Mouse (Mus musculus) left cerebral cortex, postnatal 10 days (tissue): ENCODE results near the gene Lyve1. TPM values are rescaled to one million over a fixed set of nuclear protein-coding genes. Genes with fewer than 3 reads are reported as not detected.

Experiments used
- DNase-seq, 2 experiments: peaks; one replicate each; pipeline ENCODE4 v3.0.0; 2021 to 2022; ENCODE audit warnings: low spot score in 2 of 2, mixed read lengths in 1 of 2; ENCODE audit errors: extremely low spot score in 1 of 2
- intact Hi-C: fragments of 180-260 bp; cut with DNase I; formaldehyde crosslinking; loops from one replicate; pipeline ENCODE4 v1.15.1; 2025
- total RNA-seq, 2 experiments: library from RNA; stranded (reverse); gene quantifications; 2 replicates each; pipeline ENCODE4 v1.2.3; 2021

Lyve1 gene
- total RNA-seq, 2 experiments from 2014 or later = 1.2 to 2.7 TPM

- no peak for DNase-seq
- intact Hi-C loops = no loop called here
These were observed 7.4 kb downstream of the Lyve1 start for GRCm38 (mm10) chr7:110855604-110856003.

GRCm38 (mm10) chr7:110854927-110855546, 8.0 kb downstream of the Lyve1 start:
- intact Hi-C loops = no loop called here
- no peak for DNase-seq

GRCm38 (mm10) chr7:110854519-110854918, 8.5 kb downstream of the Lyve1 start:
- peak in 1 of 2 experiments; percentile 25 for DNase-seq
- intact Hi-C loops = no loop called here

- DNase-seq = peak in 1 of 2 experiments; percentile 39
- intact Hi-C loops = no loop called here
These were observed 9.4 kb downstream of the Lyve1 start for GRCm38 (mm10) chr7:110853611-110854010.

GRCm38 (mm10) chr7:110851541-110852203, 11.4 kb downstream of the Lyve1 start:
- intact Hi-C loops = no loop called here

GRCm38 (mm10) chr7:110848371-110848770, 14.7 kb downstream of the Lyve1 start:
- DNase-seq = no peak
- intact Hi-C loops = loop anchor here (10.0 kb wide), 1 partner anchor 166 kb away; no protein-coding TSS in a partner anchor

More at GRCm38 (mm10) chr7:110851541-110852203, 11.4 kb downstream of the Lyve1 start:
- no peak for DNase-seq

GRCm38 (mm10) chr7:110847321-110847720, 15.7 kb downstream of the Lyve1 start:
- DNase-seq = no peak
- intact Hi-C loops = loop anchor here (10.0 kb wide), 1 partner anchor 167 kb away; no protein-coding TSS in a partner anchor

- DNase-seq = peak; percentile 90 to 96
- intact Hi-C loops = loop anchor here (10.0 kb wide), 1 partner anchor 171 kb away; no protein-coding TSS in a partner anchor
These were observed 18.8 kb downstream of the Lyve1 start, which contains the start of gene Rnf141 for GRCm38 (mm10) chr7:110843916-110844874. Gene Rnf141 (minus strand): TSS chr7:110844457.

- DNase-seq = no peak
- intact Hi-C loops = loop anchor here (10.0 kb wide), 1 partner anchor 174 kb away; no protein-coding TSS in a partner anchor
These were observed 22.7 kb downstream of the Lyve1 start for GRCm38 (mm10) chr7:110840332-110840731.

- intact Hi-C loops = no loop called here
- DNase-seq = no peak
These were observed 28.5 kb downstream of the Lyve1 start for GRCm38 (mm10) chr7:110834522-110834921.

- intact Hi-C loops = no loop called here
- no peak for DNase-seq
These were observed 29.0 kb downstream of the Lyve1 start for GRCm38 (mm10) chr7:110834018-110834417.

- intact Hi-C loops = no loop called here
- no peak for DNase-seq
These were observed 30.0 kb downstream of the Lyve1 start for GRCm38 (mm10) chr7:110833024-110833423.

GRCm38 (mm10) chr7:110823995-110824953, 38.8 kb downstream of the Lyve1 start:
- intact Hi-C loops = no loop called here
- no peak for DNase-seq

GRCm38 (mm10) chr7:110823593-110823992, 39.4 kb downstream of the Lyve1 start:
- intact Hi-C loops = no loop called here

GRCm38 (mm10) chr7:110823076-110823475, 40.0 kb downstream of the Lyve1 start:
- DNase-seq = no peak
- intact Hi-C loops = no loop called here

More at GRCm38 (mm10) chr7:110823593-110823992, 39.4 kb downstream of the Lyve1 start:
- DNase-seq = no peak

- DNase-seq = no peak
- intact Hi-C loops = no loop called here
These were observed 41.0 kb downstream of the Lyve1 start for GRCm38 (mm10) chr7:110822055-110822454.

- peak; percentile 35 to 82 for DNase-seq
- intact Hi-C loops = no loop called here
These were observed 41.4 kb downstream of the Lyve1 start for GRCm38 (mm10) chr7:110821653-110822052.

- intact Hi-C loops = no loop called here
- DNase-seq = no peak
These were observed 42.0 kb downstream of the Lyve1 start for GRCm38 (mm10) chr7:110821068-110821467.
